Mouse (Mus musculus) heart, embryonic 15.5 days (tissue): ENCODE results near the gene Hectd2. TPM values are rescaled to one million over a fixed set of nuclear protein-coding genes. Genes with fewer than 3 reads are reported as not detected.

Experiments used
- ATAC-seq: fragments of 200-750 bp; cut with Nextera tagmentation; replicated peaks from 2 replicates; pipeline ENCODE4 v1.8.0; 2017; ENCODE audit warnings: low read depth, moderate TSS enrichment; ENCODE audit not compliant: insufficient number of reproducible peaks, insufficient read depth, low FRiP score
- H3K27ac ChIP-seq: fragments of 300-500 bp; sonication (generic); 2 replicates; pipeline ENCODE4 v1.5.1; 2015; ENCODE audit warnings: mild to moderate bottlenecking, inconsistent platforms
- H3K27me3 ChIP-seq: fragments of 300-500 bp; sonication (generic); 2 replicates; pipeline ENCODE4 v1.6.1; 2015; ENCODE audit warnings: inconsistent platforms
- H3K36me3 ChIP-seq: fragments of 300-500 bp; sonication (generic); 2 replicates; pipeline ENCODE4 v1.6.1; 2015; ENCODE audit warnings: mild to moderate bottlenecking, inconsistent platforms
- H3K4me1 ChIP-seq: fragments of 300-500 bp; sonication (generic); replicated peaks from 2 replicates; pipeline ENCODE4 v1.6.1; 2015; ENCODE audit warnings: inconsistent platforms
- H3K4me2 ChIP-seq: fragments of 300-500 bp; sonication (generic); 2 replicates; pipeline ENCODE4 v1.6.1; 2015; ENCODE audit warnings: inconsistent platforms, mild to moderate bottlenecking, moderate library complexity
- H3K4me3 ChIP-seq: fragments of 300-500 bp; sonication (generic); 2 replicates; pipeline ENCODE4 v1.5.1; 2015; ENCODE audit warnings: mild to moderate bottlenecking, inconsistent platforms
- H3K9ac ChIP-seq: fragments of 300-500 bp; sonication (generic); 2 replicates; pipeline ENCODE4 v1.6.1; 2015; ENCODE audit warnings: mild to moderate bottlenecking, inconsistent platforms
- H3K9me3 ChIP-seq: fragments of 300-500 bp; sonication (generic); replicated peaks from 2 replicates; pipeline ENCODE4 v1.6.1; 2016; ENCODE audit warnings: inconsistent platforms
- WGBS: fragments of 180-500 bp; shearing (Covaris S2); methylation state at CpG from one replicate; pipeline ENCODE4 v1.1.7; 2015; ENCODE audit warnings: mixed read lengths; 5-methylcytosine and 5-hydroxymethylcytosine counted together
- polyA plus RNA-seq: library from polyadenylated mRNA; unstranded; fragments of >200 nt; fragmentation: Nextera tagmentation; extraction: Ambion mirVana; gene quantifications from 2 replicates; pipeline ENCODE4 v1.2.1, GENCODE M21; 2015

The Hectd2 gene
- polyA plus RNA-seq, 1 experiment from 2014 or later: 5.2 TPM

DNA sequence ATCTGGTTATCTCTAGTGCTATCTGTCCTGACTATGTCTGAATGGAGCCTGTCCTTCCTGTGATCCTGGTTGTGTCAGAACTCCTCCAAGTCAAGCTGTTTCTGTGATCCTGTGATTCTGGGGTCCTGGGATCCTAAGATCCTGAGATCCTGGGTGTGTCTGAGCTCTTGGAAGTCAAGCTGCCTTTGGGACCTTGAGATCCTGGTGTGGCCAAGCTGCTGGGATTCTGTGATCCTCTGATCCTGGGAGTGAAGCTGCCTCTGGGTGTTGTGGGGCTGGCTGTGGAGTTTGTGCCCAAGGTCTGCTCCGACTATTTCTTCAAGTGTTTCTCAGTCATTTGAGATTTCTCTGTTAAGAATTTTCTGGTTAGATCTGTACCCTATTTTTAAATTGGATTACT is 98.2 kb downstream of the Hectd2 start:
- Histone ChIP-seq H3K9ac (no peak overlapping the region), H3K4me2 (no peak overlapping the region), H3K27me3 (no peaks in the 10 kb centered on the region), H3K4me1 (no peaks in the 10 kb centered on the region), H3K4me3 (no peak overlapping the region), H3K27ac (no peak overlapping the region), H3K9me3 (no peaks in the 10 kb centered on the region; the same call in 1 of the 2 replicates), H3K36me3 (no peaks in the 10 kb centered on the region)
- no peak for ATAC-seq
- WGBS: 89% methylated on average over 1 of the region's 1 CpGs

DNA sequence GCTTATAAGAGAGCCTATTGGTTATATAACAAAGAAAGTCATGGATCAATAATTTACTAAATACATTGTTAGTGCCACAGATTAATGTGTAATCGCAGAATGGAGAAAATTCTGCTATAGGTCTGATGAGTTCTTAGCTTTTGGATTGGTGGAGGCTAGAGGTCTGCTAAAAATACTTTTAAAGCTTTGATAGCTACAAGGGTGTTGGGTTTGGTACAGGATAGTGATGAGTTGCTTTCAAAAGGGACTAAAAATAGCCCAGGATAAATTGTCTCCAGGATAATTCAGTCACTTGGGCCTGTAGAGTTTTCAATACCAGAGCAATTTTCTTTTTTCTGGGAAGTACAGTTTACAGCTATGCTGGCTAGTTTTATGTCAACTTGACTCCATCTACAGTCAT is 108.3 kb downstream of the Hectd2 start:
- WGBS: 55% methylated on average over 1 of the region's 1 CpGs
- 0 out of 2 replicates have a peak, but pooled peaks cover 3% of the 10 kb centered on the region for H3K36me3 ChIP-seq

GRCm38 (mm10) chr19:36663918-36664317 is 109.5 kb downstream of the Hectd2 start:
- H3K9me3 ChIP-seq: no peaks in the 10 kb centered on the region
- no peak overlapping the region for H3K9ac ChIP-seq
- H3K36me3 ChIP-seq: 0 out of 2 replicates have a peak, but pooled peaks cover 3% of the 10 kb centered on the region
- peaks cover 50% of the 10 kb centered on the region for H3K4me1 ChIP-seq
- no peak overlapping the region for H3K4me3 ChIP-seq
- peak overlapping the region; percentile 74 for H3K27ac ChIP-seq
- H3K4me2 ChIP-seq: no peak overlapping the region
- H3K27me3 ChIP-seq: no peaks in the 10 kb centered on the region
- no peak for ATAC-seq
- WGBS: 86% methylated on average over 2 of the region's 2 CpGs

More for the DNA sequence above, 108.3 kb downstream of the Hectd2 start:
- no peak overlapping the region for H3K9ac ChIP-seq
- H3K4me1 ChIP-seq: peaks cover 42% of the 10 kb centered on the region
- H3K27ac ChIP-seq: peak overlapping the region; percentile 74
- ATAC-seq: peak; percentile 62; the same call in 1 of the 2 replicates
- no peak overlapping the region for H3K4me3 ChIP-seq
- no peaks in the 10 kb centered on the region for H3K9me3 ChIP-seq
- no peak overlapping the region for H3K4me2 ChIP-seq
- no peaks in the 10 kb centered on the region for H3K27me3 ChIP-seq

DNA sequence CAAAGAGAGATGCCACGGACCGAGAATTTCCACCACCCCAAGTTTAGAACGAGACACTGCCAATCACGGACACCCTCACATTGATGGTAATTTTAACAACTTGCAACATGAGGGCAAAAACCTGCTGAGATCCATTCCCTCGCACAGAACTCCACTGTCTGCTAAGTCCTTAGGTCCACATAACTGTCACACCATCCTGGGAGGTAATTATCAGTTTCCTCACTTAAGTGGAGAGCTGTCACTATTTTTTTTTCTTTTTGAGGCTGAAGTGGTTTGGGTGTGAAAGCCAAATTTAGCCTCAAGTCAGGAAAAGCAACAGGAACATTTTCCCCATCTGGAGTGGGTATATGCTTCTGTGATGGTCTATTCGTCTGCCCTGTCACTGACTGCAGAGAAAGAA is 110.0 kb downstream of the Hectd2 start:
- no peaks in the 10 kb centered on the region for H3K9me3 ChIP-seq
- no peaks in the 10 kb centered on the region for H3K27me3 ChIP-seq
- no peak overlapping the region for H3K4me2 ChIP-seq
- 49% methylated on average over 6 of the region's 6 CpGs for WGBS
- ATAC-seq: no peak
- H3K9ac ChIP-seq: no peak overlapping the region
- 0 out of 2 replicates have a peak, but pooled peaks cover 3% of the 10 kb centered on the region for H3K36me3 ChIP-seq
- peaks cover 55% of the 10 kb centered on the region for H3K4me1 ChIP-seq
- H3K4me3 ChIP-seq: no peak overlapping the region
- peak overlapping the region; percentile 74 for H3K27ac ChIP-seq

DNA sequence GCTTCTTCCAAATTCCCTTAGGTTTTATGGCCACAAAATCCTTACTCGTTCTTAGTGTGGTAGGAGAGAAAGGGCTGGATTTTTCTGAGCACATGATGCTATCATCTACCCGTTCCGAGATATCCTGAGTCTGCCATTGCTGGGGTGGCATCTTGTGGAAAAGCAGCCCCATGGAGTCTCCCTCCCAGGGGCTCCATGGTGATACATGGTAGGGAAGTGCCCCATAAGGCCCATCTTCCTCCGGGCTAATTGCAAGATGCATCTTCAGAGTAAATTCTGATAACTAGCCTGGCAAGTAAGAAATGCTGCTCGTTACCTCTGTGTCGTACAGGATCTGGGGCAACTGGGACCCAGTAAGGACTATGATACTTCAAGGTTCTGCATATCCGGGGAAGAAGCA is 110.8 kb downstream of the Hectd2 start:
- Histone ChIP-seq H3K4me3 (no peak overlapping the region), H3K9ac (no peak overlapping the region), H3K4me2 (no peak overlapping the region), H3K4me1 (peaks cover 63% of the 10 kb centered on the region), H3K9me3 (no peaks in the 10 kb centered on the region), H3K36me3 (0 out of 2 replicates have a peak, but pooled peaks cover 3% of the 10 kb centered on the region), H3K27me3 (no peaks in the 10 kb centered on the region), H3K27ac (peak overlapping the region; percentile 74)
- 84% methylated on average over 7 of the region's 7 CpGs for WGBS
- ATAC-seq: no peak

DNA sequence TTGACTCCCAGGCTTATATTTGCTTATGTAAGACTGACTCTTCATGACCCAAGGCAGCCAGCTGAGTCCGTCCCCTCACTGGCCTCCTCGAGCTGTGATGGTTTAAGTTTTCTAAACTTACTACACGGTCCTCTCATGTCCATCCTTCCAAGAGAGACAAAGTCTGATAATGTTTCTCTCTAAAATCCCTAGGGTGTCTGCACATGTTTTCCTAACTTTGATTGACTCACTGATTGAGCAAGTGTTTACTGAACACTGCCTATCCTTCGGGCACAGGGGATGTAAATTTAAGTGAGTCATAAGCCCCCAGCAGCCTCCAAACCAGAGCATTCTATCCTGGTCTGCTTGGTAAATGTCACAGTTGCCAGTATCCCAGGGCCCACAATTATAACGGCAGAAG is 111.2 kb downstream of the Hectd2 start:
- no peak overlapping the region for H3K4me2 ChIP-seq
- no peaks in the 10 kb centered on the region for H3K27me3 ChIP-seq
- H3K9ac ChIP-seq: no peak overlapping the region
- 53% methylated on average over 5 of the region's 5 CpGs for WGBS
- H3K4me1 ChIP-seq: peaks cover 67% of the 10 kb centered on the region
- H3K9me3 ChIP-seq: no peaks in the 10 kb centered on the region
- ATAC-seq: no peak
- peak overlapping the region; percentile 74; the same call in 1 of the 2 replicates for H3K27ac ChIP-seq
- 0 out of 2 replicates have a peak, but pooled peaks cover 3% of the 10 kb centered on the region for H3K36me3 ChIP-seq
- H3K4me3 ChIP-seq: no peak overlapping the region

- H3K9me3 ChIP-seq: no peaks in the 10 kb centered on the region
- no peak overlapping the region for H3K4me2 ChIP-seq
- H3K27ac ChIP-seq: no peak overlapping the region
- 81% methylated on average over 5 of the region's 5 CpGs for WGBS
- H3K4me1 ChIP-seq: peaks cover 75% of the 10 kb centered on the region
- 0 out of 2 replicates have a peak, but pooled peaks cover 2% of the 10 kb centered on the region for H3K36me3 ChIP-seq
- no peaks in the 10 kb centered on the region for H3K27me3 ChIP-seq
- no peak for ATAC-seq
- no peak overlapping the region for H3K4me3 ChIP-seq
- H3K9ac ChIP-seq: no peak overlapping the region
Observed at GRCm38 (mm10) chr19:36666471-36666870, 112.0 kb downstream of the Hectd2 start.

GRCm38 (mm10) chr19:36667368-36667767 is 112.9 kb downstream of the Hectd2 start:
- Histone ChIP-seq H3K27ac (no peak overlapping the region), H3K9me3 (no peaks in the 10 kb centered on the region), H3K4me3 (no peak overlapping the region), H3K36me3 (no peaks in the 10 kb centered on the region), H3K9ac (no peak overlapping the region), H3K4me2 (no peak overlapping the region), H3K4me1 (peaks cover 83% of the 10 kb centered on the region), H3K27me3 (no peaks in the 10 kb centered on the region)
- 93% methylated on average over 6 of the region's 6 CpGs for WGBS
- no peak for ATAC-seq

GRCm38 (mm10) chr19:36668098-36668497 is 113.7 kb downstream of the Hectd2 start:
- ATAC-seq: no peak
- WGBS: 76% methylated on average over 1 of the region's 1 CpGs

GRCm38 (mm10) chr19:36668881-36669639 is 114.6 kb downstream of the Hectd2 start:
- Histone ChIP-seq H3K27ac (peak overlapping the region; percentile 89), H3K27me3 (no peaks in the 10 kb centered on the region)
- ATAC-seq: peak; percentile 68

More at GRCm38 (mm10) chr19:36668098-36668497, 113.7 kb downstream of the Hectd2 start:
- Histone ChIP-seq H3K4me1 (peaks cover 80% of the 10 kb centered on the region), H3K9me3 (no peaks in the 10 kb centered on the region), H3K9ac (no peak overlapping the region), H3K4me2 (no peak overlapping the region), H3K27me3 (no peaks in the 10 kb centered on the region), H3K4me3 (no peak overlapping the region), H3K27ac (peak overlapping the region; percentile 48; the same call in 1 of the 2 replicates), H3K36me3 (no peaks in the 10 kb centered on the region)

DNA sequence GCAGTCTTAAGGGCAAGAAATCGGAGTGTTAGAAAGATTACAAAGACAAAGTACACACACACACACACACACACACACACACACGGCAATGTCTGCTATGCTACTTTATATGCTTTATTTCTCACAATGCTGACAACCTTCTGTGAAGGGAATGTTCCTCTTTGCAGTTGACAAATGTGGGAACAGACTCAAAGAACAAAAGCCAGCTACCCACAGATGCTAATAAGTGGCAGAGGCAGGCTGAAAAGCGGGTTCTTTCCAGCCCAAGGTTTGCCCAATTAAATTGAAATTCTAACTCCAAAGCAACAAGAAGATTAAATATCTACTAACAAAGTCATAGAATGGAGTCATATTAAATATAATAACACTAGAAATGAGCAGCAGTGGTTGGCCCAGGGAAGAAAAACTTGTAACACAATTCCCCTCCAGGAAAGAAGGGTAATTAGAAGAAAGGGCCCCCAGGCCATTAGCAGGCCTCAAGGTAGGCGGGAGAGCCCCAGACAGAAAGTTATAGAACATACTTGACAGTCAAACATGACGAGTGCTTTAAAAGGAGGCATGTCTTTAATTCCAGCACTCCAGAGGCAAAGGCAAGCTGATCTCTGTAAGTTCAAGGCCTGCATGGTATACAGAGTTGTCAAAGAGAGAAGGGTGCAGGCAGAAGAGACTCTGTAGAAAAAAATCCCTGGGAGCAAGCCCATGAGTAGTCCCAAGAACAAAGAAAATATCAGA is 115.4 kb downstream of the Hectd2 start:
- Histone ChIP-seq H3K27ac (peak overlapping the region; percentile 89), H3K4me1 (peaks cover 69% of the 10 kb centered on the region), H3K36me3 (no peaks in the 10 kb centered on the region), H3K4me2 (no peak overlapping the region), H3K9me3 (no peaks in the 10 kb centered on the region), H3K27me3 (no peaks in the 10 kb centered on the region), H3K4me3 (no peak overlapping the region), H3K9ac (no peak overlapping the region)
- no peak for ATAC-seq
- 51% methylated on average over 5 of the region's 5 CpGs for WGBS

More at GRCm38 (mm10) chr19:36668881-36669639, 114.6 kb downstream of the Hectd2 start:
- Histone ChIP-seq H3K4me3 (no peak overlapping the region), H3K36me3 (no peaks in the 10 kb centered on the region), H3K4me2 (no peak overlapping the region), H3K9me3 (no peaks in the 10 kb centered on the region), H3K4me1 (peaks cover 76% of the 10 kb centered on the region), H3K9ac (no peak overlapping the region)
- WGBS: 29% methylated on average over 2 of the region's 2 CpGs
